Mouse (Mus musculus): ENCODE data around the gene Ccr7.

Ccr7 gene

GRCm38 (mm10) chr11:99153767-99154753 lies 817 bp downstream of the Ccr7 start:
- peak; percentile 69 for DNase-seq (ENCODE audit: low read depth)

- DNase-seq (ENCODE audit: low read depth): peak; percentile 71
Measured at GRCm38 (mm10) chr11:99152323-99153144, 2.3 kb downstream of the Ccr7 start.

- peak; percentile 62 for DNase-seq (ENCODE audit: low read depth)
Measured at GRCm38 (mm10) chr11:99151333-99151930, 3.4 kb downstream of the Ccr7 start.

GRCm38 (mm10) chr11:99150889-99151288 lies 4.0 kb downstream of the Ccr7 start:
- peak; percentile 53 for DNase-seq (ENCODE audit: low read depth)

- peak; percentile 95 for DNase-seq (ENCODE audit: low read depth)
Measured at GRCm38 (mm10) chr11:99149898-99150757, 4.7 kb downstream of the Ccr7 start.

GRCm38 (mm10) chr11:99148896-99149703 lies 5.8 kb downstream of the Ccr7 start:
- peak; percentile 59 for DNase-seq (ENCODE audit: low read depth)

GRCm38 (mm10) chr11:99148400-99148799 lies 6.5 kb downstream of the Ccr7 start:
- peak; percentile 75 for DNase-seq (ENCODE audit: low read depth)

- DNase-seq (ENCODE audit: low read depth): peak; percentile 84
Measured at GRCm38 (mm10) chr11:99147920-99148289, 7.0 kb downstream of the Ccr7 start.

GRCm38 (mm10) chr11:99147041-99147919 lies 7.6 kb downstream of the Ccr7 start:
- DNase-seq (ENCODE audit: low read depth): peak; percentile 74

GRCm38 (mm10) chr11:99146558-99146957 lies 8.3 kb downstream of the Ccr7 start:
- peak; percentile 64 for DNase-seq (ENCODE audit: low read depth)

GRCm38 (mm10) chr11:99145765-99146164 lies 9.1 kb downstream of the Ccr7 start:
- DNase-seq (ENCODE audit: low read depth): peak; percentile 83

- DNase-seq (ENCODE audit: low read depth): peak; percentile 78
Measured at GRCm38 (mm10) chr11:99144940-99145339, 9.9 kb downstream of the Ccr7 start.

- peak; percentile 83 for DNase-seq (ENCODE audit: low read depth)
Measured at GRCm38 (mm10) chr11:99144456-99144855, 10.4 kb downstream of the Ccr7 start.

- peak; percentile 79 for DNase-seq (ENCODE audit: low read depth)
Measured at GRCm38 (mm10) chr11:99143123-99144082, 11.5 kb downstream of the Ccr7 start.

GRCm38 (mm10) chr11:99142493-99143095 lies 12.3 kb downstream of the Ccr7 start:
- DNase-seq (ENCODE audit: low read depth): peak; percentile 67

GRCm38 (mm10) chr11:99142046-99142445 lies 12.8 kb downstream of the Ccr7 start:
- no peak for DNase-seq (ENCODE audit: low read depth)

GRCm38 (mm10) chr11:99141600-99141999 lies 13.3 kb downstream of the Ccr7 start:
- no peak for DNase-seq (ENCODE audit: low read depth)

- DNase-seq (ENCODE audit: low read depth): no peak
Measured at GRCm38 (mm10) chr11:99138976-99139375, 15.9 kb downstream of the Ccr7 start.
